Comparison of ENCODE assay signal across 8 mouse cellular contexts in the genomic region with DNA sequence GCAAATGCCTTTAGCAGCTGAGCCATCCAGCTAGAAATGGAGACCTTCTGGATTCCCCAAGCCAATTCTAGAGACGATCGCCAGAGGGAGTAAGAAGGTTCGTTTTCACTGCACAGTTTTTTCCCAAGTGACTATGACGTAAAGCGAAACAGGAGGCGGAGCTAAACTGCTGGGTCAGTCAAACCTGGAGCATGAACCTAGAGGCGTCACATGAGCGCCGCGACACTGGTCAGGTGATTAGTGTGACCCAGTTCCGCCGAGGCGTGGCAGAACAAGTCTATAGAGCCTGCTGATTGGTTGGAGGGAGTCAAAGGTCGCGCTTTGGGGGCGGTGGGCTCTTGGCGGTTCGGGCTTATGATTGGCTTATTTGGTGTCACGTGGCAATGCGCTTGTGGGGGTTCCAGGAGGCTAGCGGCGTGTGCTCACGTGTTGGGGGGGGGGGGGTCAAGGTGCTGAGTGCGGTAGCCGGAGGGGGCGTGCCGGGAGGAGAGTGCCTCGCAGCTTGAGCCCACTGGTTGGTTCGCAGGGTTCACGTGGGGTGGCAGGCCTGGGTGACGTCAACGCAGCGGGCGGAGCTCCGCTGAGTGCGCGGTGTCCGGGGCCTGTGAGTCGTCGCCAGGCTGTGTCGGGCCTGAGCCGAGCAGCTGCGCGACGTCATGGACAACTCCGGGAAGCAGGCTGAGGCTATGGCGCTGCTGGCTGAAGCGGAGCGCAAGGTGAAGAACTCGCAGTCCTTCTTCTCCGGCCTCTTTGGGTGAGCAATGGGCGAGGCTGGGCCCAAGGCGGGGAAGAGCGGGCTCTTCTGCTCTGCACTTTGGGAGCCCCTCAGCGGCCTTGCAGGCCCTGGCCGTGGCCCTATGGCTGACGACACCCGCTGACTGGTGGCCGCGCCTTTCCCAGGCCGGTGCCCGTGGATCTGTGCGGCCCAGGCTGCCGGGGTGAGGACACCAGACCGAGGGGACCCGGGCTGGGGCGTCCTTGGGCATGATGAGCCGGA. TPM values are rescaled to one million over a fixed set of nuclear protein-coding genes. Genes with fewer than 3 reads are reported as not detected.
DNase-seq lines count a peak whose midpoint lies in the region; ATAC-seq lines count a peak whose summit lies in the region.

Gene Napa, plus strand, starts transcription at position 438 of the 997 bp plus-strand sequence.

- H3K27ac ChIP-seq in intestine, embryonic 14.5 days (ENCODE audit: low read depth) = peak within 1 kb of the TSS; percentile 87

- intact Hi-C loops in left cerebral cortex, postnatal 14 days (cut with DNase I) = loop anchor here (2.0 to 10.0 kb wide), 2 partner anchors 54 to 156 kb away; partner anchors contain the start of gene C5ar1

- no peaks in the 10 kb centered on the region for H3K9me3 ChIP-seq in intestine, embryonic 14.5 days (ENCODE audit: control insufficient read depth, low read length)

- peak within 1 kb of the TSS; percentile 94 for H3K9ac ChIP-seq in intestine, embryonic 14.5 days (ENCODE audit: low read length)

- peak; percentile 100 for ATAC-seq in intestine, embryonic 14.5 days (replicated peaks; ENCODE audit: low FRiP score, low TSS enrichment, low read depth)

- no peaks in the 10 kb centered on the region for H3K27me3 ChIP-seq in intestine, embryonic 14.5 days (replicated peaks; ENCODE audit: control insufficient read depth, insufficient read depth, low read length)

- peaks cover 16% of the 10 kb centered on the region for H3K4me1 ChIP-seq in intestine, embryonic 14.5 days (replicated peaks; ENCODE audit: control insufficient read depth, insufficient read depth, low read length)

- peak within 1 kb of the TSS; percentile 100 for H3K4me2 ChIP-seq in intestine, embryonic 14.5 days (ENCODE audit: low read length)

- H3K4me3 ChIP-seq in intestine, embryonic 14.5 days (ENCODE audit: low read depth, low read length) = peak within 1 kb of the TSS; percentile 100

- peaks cover 22% of the 10 kb centered on the region for H3K36me3 ChIP-seq in intestine, embryonic 14.5 days (ENCODE audit: control insufficient read depth, insufficient read depth, low read length)

- DNase-seq in adrenal gland, adult 18-20 months (ENCODE audit: low spot score in 2 of 2) = peak; percentile 96 to 97
- peak; percentile 99 for DNase-seq in embryo, embryonic 11 days
- DNase-seq in gastrocnemius, postnatal 25 days = peak; percentile 99
- DNase-seq in intestine, embryonic 14.5 days (ENCODE audit: low spot score) = peak; percentile 96
- peak; percentile 99 to 100 for DNase-seq in left cerebral cortex, postnatal 14 days (ENCODE audit: low spot score in 2 of 2)
- DNase-seq in mesoderm, embryonic 11.5 days (ENCODE audit: low read depth, low spot score) = peak; percentile 100
- peak; percentile 100 for DNase-seq in right cerebral cortex, postnatal 36 days (ENCODE audit: low spot score in 2 of 2)
- peak; percentile 100 for DNase-seq in yolk sac, embryonic 10.5 days (ENCODE audit: low spot score)

- under 1% methylated on average over 64 of the region's 68 CpGs for WGBS in intestine, embryonic 14.5 days

RNA-seq across cellular contexts. Expression of gene Napa, which starts in this region (rescaled TPM):
- total RNA-seq in adrenal gland, adult 18-20 months (2021) = 100 to 1,000 TPM; 160 to 178 TPM
- total RNA-seq in gastrocnemius, postnatal 25 days (2021) = 100 to 1,000 TPM in 1 of 2 experiments, 10 to 100 TPM in 1; 71.2 to 105 TPM
- polyA plus RNA-seq in intestine, embryonic 14.5 days (2014; fragmentation: Nextera tagmentation; extraction: Ambion mirVana) = 206 and 208 TPM in 2 replicates
- total RNA-seq in left cerebral cortex, postnatal 14 days (2021) = 100 to 1,000 TPM; 241 to 246 TPM

Comparison
In these comparisons a context has a peak if more than half of its experiments do, and no peak if none do; other contexts are left out.
1. Peak in every context shown above with its lines: DNase-seq, ATAC-seq, H3K4me3 ChIP-seq and H3K27ac ChIP-seq.